Mouse (Mus musculus) kidney, postnatal 10 days (tissue): ENCODE results near the gene Fn1.
A peak's percentile ranks its signal among the peaks of the same experiment; 100 is the strongest.

ENCODE experiments used
- DNase-seq: peaks from one replicate; pipeline ENCODE4 v3.0.0; 2021; ENCODE audit warnings: mixed read lengths

Gene Fn1

GRCm38 (mm10) chr1:71652551-71653399, at the start of gene Fn1:
TSS of gene Fn1 (minus strand) at chr1:71653200.
- DNase-seq: peak; percentile 96

- DNase-seq: no peak
Measured at GRCm38 (mm10) chr1:71696093-71696492, 43.1 kb upstream of the Fn1 start.

DNA sequence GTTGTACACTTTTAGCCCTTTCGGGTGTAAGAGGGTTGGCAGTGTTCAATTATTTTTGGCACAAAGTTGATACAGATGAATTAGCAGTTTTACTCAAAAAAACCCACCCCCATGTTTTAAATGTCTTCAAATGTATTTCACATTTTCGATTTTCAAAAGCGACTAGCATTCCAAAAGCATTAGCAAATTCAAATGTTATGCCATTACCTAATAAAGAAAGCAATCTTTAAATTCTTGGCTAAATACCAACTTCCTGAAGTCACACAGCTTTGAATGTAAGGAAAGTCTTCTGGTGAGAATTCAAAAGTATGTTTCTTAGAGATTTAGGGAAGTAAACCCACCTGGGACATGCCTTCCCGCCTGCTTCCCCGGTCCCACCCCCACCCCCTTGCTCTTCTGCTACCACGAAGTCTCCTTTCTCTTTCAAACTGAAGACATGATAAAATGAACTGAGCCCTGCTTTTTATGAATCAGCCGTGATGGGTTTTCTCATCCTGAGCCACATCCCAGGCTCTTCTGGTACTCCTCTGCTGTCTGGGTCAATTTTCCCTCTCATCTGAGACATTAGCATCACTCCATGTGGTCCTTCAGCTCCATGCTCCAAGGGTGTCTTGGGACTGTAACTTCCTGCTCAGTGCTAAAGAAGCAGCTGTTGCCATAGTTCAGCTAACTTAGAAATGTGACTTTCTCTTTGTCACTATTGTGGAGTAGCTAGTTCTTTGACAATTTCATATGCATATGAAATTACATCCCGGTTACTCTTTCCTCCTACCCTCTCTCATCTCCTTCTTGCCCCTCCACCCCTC, 38.7 kb upstream of the Fn1 start:
- no peak for DNase-seq

- DNase-seq: no peak
Measured at GRCm38 (mm10) chr1:71688926-71689303, 35.9 kb upstream of the Fn1 start.

- DNase-seq: no peak
Measured at GRCm38 (mm10) chr1:71688272-71688925, 35.4 kb upstream of the Fn1 start.

- no peak for DNase-seq
Measured at GRCm38 (mm10) chr1:71686791-71687190, 33.8 kb upstream of the Fn1 start.

DNA sequence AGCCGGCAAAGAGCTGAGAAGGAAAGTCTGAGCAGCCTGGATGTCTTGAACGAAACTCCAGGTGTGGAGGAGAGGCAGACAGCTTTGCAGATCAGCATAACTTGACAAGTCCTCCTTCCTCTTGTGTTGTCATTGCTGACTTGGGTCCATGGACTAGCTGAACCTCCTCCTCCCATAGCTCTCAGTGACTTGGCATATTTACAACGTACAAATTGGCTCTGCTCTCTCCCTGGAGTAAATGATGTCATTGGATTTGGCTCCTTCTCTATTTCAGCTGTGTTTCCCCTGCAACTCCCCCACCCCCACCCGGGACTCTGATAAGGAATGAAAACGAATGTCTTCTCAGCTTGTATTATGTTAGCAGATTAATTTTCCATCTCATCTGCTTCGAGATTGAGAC, 30.7 kb upstream of the Fn1 start:
- DNase-seq: peak; percentile 12

GRCm38 (mm10) chr1:71682194-71682715, 29.3 kb upstream of the Fn1 start:
- no peak for DNase-seq

- no peak for DNase-seq
Measured at GRCm38 (mm10) chr1:71681306-71681705, 28.3 kb upstream of the Fn1 start.

GRCm38 (mm10) chr1:71680046-71680672, 27.2 kb upstream of the Fn1 start:
- DNase-seq: no peak

DNA sequence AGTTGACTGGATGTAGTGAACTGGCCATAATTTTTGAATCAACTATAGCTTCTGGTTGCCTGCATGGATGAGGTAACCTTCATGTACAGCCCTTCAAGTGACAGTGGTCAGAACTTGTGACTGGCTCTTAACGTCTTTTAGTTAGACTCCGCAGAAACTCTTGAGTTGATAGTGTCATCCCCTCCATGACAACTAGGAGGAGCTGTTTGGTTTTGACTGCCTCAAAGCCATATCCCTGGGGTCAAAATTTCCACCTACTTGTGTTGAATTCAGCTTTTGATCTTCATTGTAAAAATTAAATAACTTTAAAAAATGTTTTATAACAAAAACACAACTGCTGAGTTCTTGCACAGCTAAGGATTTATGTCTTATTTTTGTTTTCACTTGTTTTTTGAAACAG, 22.4 kb upstream of the Fn1 start:
- no peak for DNase-seq

DNA sequence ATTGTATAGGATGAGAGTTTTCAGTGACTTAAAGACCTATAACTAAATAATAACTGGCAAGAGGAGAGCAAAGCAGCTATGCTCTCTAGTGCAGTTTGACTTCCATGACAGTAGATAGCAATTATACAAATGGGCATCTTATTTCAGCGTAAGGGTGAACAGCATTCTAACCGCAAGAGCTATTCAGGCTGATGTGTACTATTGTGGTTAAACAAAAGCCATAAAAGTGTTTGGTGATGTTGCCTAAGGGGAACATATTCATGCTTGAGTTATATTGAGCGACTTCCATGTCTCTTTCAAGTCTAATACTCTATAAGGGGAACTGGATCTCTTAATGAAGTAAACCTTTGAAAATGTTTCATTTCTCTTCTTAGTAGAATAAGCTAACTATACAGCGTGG, 21.3 kb upstream of the Fn1 start:
- DNase-seq: no peak

DNA sequence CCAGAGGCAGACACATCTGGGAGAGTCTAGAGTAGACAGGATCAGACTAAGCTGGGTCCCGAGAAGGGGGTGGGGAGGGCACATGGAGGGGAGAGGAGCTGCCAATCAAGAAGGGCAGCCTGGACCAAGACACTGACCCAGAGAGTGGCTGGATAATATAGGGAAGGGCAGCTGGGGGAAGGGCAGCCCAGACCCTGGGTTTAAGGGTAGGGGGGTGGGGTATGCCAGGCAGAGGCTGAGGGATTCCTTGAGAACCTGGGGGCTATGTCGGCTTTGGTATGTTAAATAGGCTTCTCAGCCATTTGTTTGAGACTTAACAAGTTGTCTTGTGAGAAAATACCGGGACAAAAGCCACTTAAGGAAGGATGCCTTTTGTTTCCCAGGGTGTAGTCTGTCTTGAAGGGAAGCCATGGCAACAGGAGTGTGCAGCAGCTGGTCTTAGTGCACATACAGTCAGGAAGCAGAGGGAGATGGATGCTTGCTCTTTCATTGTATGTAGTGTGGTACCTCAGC, 20.5 kb upstream of the Fn1 start:
- DNase-seq: no peak

DNA sequence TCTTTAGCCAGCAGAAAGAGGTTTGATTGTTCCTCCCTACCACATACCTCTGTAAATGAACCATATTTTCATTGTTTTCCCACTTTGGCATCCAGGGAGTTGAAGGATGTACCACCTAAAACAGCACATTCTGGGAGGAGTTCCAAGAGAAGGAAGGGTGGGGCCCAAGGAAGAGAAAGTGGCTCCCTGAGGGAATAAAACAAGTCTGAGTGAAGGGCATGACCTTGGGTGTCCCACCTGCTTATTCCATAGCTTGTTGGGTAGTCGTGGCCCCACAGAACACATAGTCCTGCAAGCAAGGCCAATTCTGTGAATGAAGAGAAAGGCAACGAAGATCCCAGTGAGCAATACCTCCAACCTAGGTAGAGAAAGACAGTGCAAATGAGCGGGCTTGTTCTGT, 19.3 kb upstream of the Fn1 start:
- no peak for DNase-seq

- no peak for DNase-seq
Measured at GRCm38 (mm10) chr1:71663242-71663641, 10.2 kb upstream of the Fn1 start.

DNA sequence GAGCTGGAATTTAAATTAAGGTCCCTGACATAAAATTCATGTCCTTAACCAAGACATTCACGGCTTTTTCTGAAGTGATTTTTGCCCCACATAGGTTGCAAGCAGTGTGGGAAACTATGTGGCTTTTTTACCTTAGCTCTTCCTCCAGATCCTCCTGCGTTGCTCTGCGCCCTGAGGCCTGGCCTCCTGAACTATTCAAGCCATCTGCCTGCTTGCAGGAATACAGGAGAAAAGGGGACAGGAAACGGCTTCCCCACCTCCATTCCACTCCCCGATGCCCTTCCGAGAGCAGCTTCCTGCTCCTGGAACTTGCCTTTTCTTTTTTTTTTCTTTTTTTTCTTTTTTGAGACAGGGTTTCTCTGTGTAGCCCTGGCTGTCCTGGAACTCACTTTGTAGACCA, 5.6 kb upstream of the Fn1 start:
- DNase-seq: no peak

- DNase-seq: no peak
Measured at GRCm38 (mm10) chr1:71656309-71656708, 3.3 kb upstream of the Fn1 start.

GRCm38 (mm10) chr1:71654221-71654620, 1.2 kb upstream of the Fn1 start:
- DNase-seq: no peak

- peak; percentile 45 for DNase-seq
Measured at GRCm38 (mm10) chr1:71653400-71654159, 580 bp upstream of the Fn1 start.

DNA sequence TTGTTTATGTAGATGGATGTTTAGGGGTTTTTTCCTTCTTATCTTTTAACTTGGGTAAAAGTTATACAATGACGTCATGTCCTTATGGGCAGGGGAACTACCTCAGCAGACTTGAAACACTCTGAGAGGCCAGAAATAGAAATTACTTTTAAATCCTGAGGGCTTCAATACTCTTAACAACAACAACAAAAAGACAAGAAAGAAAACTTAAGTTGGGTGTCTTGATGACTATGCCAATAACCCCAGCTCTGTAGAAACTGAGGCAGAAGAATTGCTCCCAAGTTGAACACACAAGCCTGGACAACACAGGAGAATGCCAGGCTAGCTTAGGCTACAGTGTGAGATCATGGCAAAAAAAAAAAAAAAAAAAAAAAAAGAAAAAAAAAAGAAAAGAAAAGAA, 1.2 kb downstream of the Fn1 start:
- DNase-seq: no peak

- DNase-seq: no peak
Measured at GRCm38 (mm10) chr1:71651315-71651714, 1.7 kb downstream of the Fn1 start.

DNA sequence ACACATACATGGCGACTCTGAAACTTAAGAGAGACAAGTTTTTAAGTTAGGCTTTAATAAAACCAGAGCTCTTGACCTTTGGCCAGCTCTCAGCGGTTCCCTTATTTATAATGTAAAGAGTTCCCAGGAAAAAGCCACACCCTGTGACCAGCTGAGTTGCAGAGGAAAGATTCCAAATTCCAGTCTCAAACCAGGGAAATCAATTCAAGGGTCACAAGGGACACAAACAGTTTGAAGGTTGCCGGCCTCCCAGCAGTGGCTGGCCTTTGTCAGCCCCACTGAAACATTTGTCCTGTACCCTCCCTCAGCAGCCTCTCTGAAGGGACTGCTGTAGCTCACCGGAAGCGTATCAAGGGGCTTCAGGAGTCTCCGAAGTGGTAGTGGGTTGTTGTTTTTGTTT, 2.3 kb downstream of the Fn1 start:
- DNase-seq: peak; percentile 24
